ENCODE assay signal across 11 mouse cellular contexts in genomic region chr12:109694801-109695430, GRCm38 (mm10).
DNase-seq lines count a peak whose midpoint lies in the region; ATAC-seq and TF ChIP-seq lines count a peak whose summit lies in the region.
"Had no signal": no experiment of that assay in that cellular context is flagged by ENCODE, and none has a peak within 500 bp of the region (broad histone marks: within the 10 kb centered on the region; RNA-seq: fewer than 3 reads in every experiment).

No protein-coding gene starts in this region.

- no peak overlapping the region for H3K27ac ChIP-seq in cerebellum, adult 2 months (ENCODE audit: insufficient read depth, low read length)
- no peak overlapping the region for H3K27ac ChIP-seq in liver, embryonic 11.5 days (ENCODE audit: low read depth, low read length)
- H3K27ac ChIP-seq: embryonic facial prominence, embryonic 15.5 days; liver, embryonic 12.5 days had no signal

- TF ChIP-seq CTCF in cerebellum, adult 2 months (IDR thresholded peaks at IDR 0.05; ENCODE audit: borderline replicate concordance, insufficient read depth, low read depth, low read length) = no peak

- no peak overlapping the region for H3K4me2 ChIP-seq in liver, embryonic 11.5 days
- H3K4me2 ChIP-seq: embryonic facial prominence, embryonic 15.5 days; liver, embryonic 12.5 days had no signal

- H3K4me1 ChIP-seq in cerebellum, adult 2 months (ENCODE audit: control insufficient read depth, insufficient read depth, low read length) = peaks cover 7% of the 10 kb centered on the region; the same call in 1 of the 2 replicates
- no peaks in the 10 kb centered on the region for H3K4me1 ChIP-seq in liver, embryonic 11.5 days (replicated peaks; ENCODE audit: control insufficient read depth, insufficient read depth, low read length)
- H3K4me1 ChIP-seq: embryonic facial prominence, embryonic 15.5 days; liver, embryonic 12.5 days had no signal

- 9% methylated on average over 5 of the region's 5 CpGs for WGBS in cerebellum, adult 2 months
- WGBS in liver, embryonic 11.5 days = 74% methylated on average over 5 of the region's 5 CpGs

- intact Hi-C loops in left cerebral cortex, postnatal 4 days (cut with DNase I) = no loop called here

- ATAC-seq in liver, embryonic 11.5 days (replicated peaks; ENCODE audit: low FRiP score) = no peak
- ATAC-seq: liver, embryonic 12.5 days had no signal

- no peaks in the 10 kb centered on the region for H3K27me3 ChIP-seq in cerebellum, adult 2 months (ENCODE audit: control insufficient read depth, insufficient read depth, low read length)
- no peaks in the 10 kb centered on the region for H3K27me3 ChIP-seq in liver, embryonic 11.5 days (replicated peaks; ENCODE audit: control insufficient read depth, insufficient read depth, low read length)
- H3K27me3 ChIP-seq: embryonic facial prominence, embryonic 15.5 days; liver, embryonic 12.5 days had no signal

- no peak overlapping the region for H3K9ac ChIP-seq in liver, embryonic 11.5 days (ENCODE audit: low read depth, low read length)
- H3K9ac ChIP-seq: embryonic facial prominence, embryonic 15.5 days; liver, embryonic 12.5 days had no signal

- peak; percentile 77 for DNase-seq in left cerebral cortex, postnatal 4 days
- no peak for DNase-seq in left cerebral cortex, adult 9 months (ENCODE audit: low spot score in 2 of 2)
- peak; percentile 92 to 97 for DNase-seq in cerebellum, adult 2 months
- peak; percentile 60 to 73 for DNase-seq in gastrocnemius, adult 8-10 months (ENCODE audit: low spot score in 2 of 2)
- DNase-seq in skeletal muscle tissue, adult 2 months (ENCODE audit: low read depth, low spot score) = peak; percentile 82
- no peak for DNase-seq in adrenal gland, adult 2 months
- DNase-seq in liver, embryonic 11.5 days (ENCODE audit: low spot score) = no peak
- no peak for DNase-seq in left cerebral cortex, adult 8-10 months (ENCODE audit: low spot score in 2 of 2)
- DNase-seq: kidney, adult 11 months had no signal

- no peaks in the 10 kb centered on the region; the same call in none of the 2 replicates for H3K36me3 ChIP-seq in liver, embryonic 11.5 days (ENCODE audit: control insufficient read depth, insufficient read depth, low read length)

- no peaks in the 10 kb centered on the region for H3K9me3 ChIP-seq in liver, embryonic 11.5 days (ENCODE audit: control insufficient read depth, low read length)
- H3K9me3 ChIP-seq: embryonic facial prominence, embryonic 15.5 days; liver, embryonic 12.5 days had no signal

- no peak for TF ChIP-seq POLR2A in cerebellum, adult 2 months (IDR thresholded peaks at IDR 0.05; ENCODE audit: borderline replicate concordance, insufficient read depth, low read length)

- H3K4me3 ChIP-seq in cerebellum, adult 2 months (replicated peaks; ENCODE audit: insufficient read depth, low read depth, low read length) = no peak overlapping the region
- H3K4me3 ChIP-seq in liver, embryonic 11.5 days (ENCODE audit: low read depth, low read length) = no peak overlapping the region
- H3K4me3 ChIP-seq: embryonic facial prominence, embryonic 15.5 days; liver, embryonic 12.5 days had no signal

Comparison
In these comparisons a context has a peak if more than half of its experiments do, and no peak if none do; other contexts are left out.
1. DNase-seq: peak in left cerebral cortex, postnatal 4 days (single experiment), cerebellum, adult 2 months (2 of 2), gastrocnemius, adult 8-10 months (2 of 2) and skeletal muscle tissue, adult 2 months (single experiment); none in left cerebral cortex, adult 9 months (0 of 2), adrenal gland, adult 2 months (single experiment), liver, embryonic 11.5 days (single experiment) and left cerebral cortex, adult 8-10 months (0 of 2).